Mouse (Mus musculus): ENCODE results near the gene Emc1. TPM values are rescaled to one million over a fixed set of nuclear protein-coding genes. Genes with fewer than 3 reads are reported as not detected.
"Not testable (repeated sequence)": the region's sequence is repeated elsewhere in the genome, so short reads cannot be mapped to it uniquely, and the experiment has no call there.

The Emc1 gene
- total RNA-seq, 2 experiments from 2014 or later: 46.8 to 50.1 TPM

DNA sequence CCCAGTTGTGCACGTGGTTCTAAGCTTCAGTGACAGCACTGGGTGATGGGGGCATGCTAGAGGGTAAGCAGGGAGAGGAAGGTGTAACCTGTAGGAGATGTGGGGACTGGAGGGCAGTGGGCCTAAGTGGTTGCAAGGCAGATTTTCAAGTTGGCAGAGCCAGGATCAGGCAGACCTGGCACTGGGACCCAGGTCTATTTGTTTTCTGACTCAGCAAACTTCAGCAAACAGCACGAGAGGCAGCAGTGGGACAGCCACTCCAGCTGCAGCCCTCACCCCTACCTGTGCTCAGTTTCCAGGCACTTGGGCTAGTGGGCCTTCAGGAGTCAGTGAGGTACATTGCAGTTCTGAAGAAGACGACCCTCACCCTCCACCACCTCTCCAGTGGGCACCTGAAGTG is 4.8 kb downstream of the Emc1 start:
- DNase-seq: no peak

DNA sequence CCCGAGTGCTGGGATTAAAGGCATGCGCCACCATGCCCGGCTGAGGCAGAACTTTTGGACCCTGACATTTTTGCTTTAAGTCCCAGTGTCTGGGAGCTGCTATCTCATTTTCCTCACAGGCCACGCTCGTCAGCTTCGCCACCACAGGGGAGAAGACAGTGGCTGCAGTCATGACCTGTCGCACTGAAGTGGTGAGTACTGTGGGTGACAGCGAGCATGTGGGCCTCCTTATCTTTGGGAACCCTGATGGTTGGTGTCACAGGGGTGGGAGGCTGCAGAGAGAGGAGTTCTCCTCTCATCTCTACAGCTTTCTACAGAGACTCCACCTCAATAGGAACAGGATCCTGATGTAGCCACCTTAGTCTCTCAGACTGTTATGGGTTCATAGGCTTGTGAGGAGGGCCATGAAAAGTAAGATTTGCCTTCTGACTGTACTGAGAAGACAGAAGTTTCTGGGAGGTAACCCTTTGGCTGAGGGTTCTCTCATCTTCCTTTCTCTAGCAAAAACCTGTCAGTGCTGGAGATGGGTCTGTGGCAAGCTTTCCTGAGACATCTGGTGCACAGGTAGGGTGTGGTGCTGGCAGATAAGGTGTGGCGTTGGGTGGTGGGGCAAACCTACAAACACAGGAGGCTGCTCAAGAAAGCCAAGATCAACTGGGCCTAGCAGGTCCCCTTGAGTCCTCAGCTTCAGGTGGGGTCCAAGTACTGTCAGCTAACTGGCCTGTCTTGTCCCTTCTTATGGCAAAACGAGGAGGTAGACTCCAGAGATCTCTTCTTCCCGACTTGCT is 8.6 kb downstream of the Emc1 start:
- DNase-seq: no peak

- DNase-seq: no peak
Observed at GRCm38 (mm10) chr4:139367336-139367735, 14.9 kb downstream of the Emc1 start.

GRCm38 (mm10) chr4:139368038-139368437 is 15.7 kb downstream of the Emc1 start:
- no peak for DNase-seq

- no peak for DNase-seq
Observed at GRCm38 (mm10) chr4:139373130-139373529, 20.7 kb downstream of the Emc1 start.

- no peak for DNase-seq
Observed at GRCm38 (mm10) chr4:139373531-139373930, 21.1 kb downstream of the Emc1 start.

GRCm38 (mm10) chr4:139379719-139380118 is 27.3 kb downstream of the Emc1 start:
- DNase-seq: no peak

- peak; percentile 100 for DNase-seq
Observed at GRCm38 (mm10) chr4:139380207-139380748, 27.9 kb downstream of the Emc1 start.

- peak; percentile 31 for DNase-seq
Observed at GRCm38 (mm10) chr4:139380775-139381451, 28.5 kb downstream of the Emc1 start.

DNA sequence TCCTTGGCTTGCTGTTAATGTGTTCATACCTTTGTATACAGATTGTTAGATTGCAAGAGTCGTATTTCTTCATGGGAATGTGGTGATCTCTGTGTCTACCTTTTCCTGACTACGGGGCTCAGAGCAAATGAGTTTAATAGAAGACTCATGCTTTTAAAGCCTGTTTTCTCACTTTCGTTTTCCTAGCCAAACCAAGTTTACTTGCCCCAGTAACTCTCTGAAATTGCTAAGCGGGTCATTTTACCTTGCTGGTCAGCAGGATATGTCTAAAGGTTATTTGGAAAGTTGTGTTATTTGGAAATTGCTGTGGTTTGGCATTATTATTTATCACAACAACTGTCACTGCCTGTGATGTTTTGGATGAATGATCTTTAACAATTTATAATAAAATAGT is 29.1 kb downstream of the Emc1 start:
- DNase-seq: no peak

- no peak for DNase-seq
Observed at GRCm38 (mm10) chr4:139382231-139382630, 29.8 kb downstream of the Emc1 start.

DNA sequence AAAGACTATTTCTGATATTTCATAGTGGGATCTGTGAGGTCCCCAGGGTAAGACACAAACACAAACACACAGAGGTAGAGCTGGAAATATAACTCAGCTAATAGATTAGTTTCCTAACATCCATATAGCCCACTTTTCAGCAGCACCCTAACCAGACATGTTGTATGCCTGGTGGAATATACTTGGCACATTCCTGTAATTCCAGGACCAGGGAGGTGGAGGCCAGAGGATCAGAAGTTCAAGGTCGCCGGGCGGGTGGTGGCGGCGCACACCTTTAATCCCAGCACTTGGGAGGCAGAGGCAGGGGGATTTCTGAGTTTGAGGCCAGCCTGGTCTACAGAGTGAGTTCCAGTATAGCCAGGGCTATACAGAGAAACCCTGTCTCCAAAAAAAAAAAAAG is 33.5 kb downstream of the Emc1 start:
- not testable (repeated sequence) for DNase-seq

DNA sequence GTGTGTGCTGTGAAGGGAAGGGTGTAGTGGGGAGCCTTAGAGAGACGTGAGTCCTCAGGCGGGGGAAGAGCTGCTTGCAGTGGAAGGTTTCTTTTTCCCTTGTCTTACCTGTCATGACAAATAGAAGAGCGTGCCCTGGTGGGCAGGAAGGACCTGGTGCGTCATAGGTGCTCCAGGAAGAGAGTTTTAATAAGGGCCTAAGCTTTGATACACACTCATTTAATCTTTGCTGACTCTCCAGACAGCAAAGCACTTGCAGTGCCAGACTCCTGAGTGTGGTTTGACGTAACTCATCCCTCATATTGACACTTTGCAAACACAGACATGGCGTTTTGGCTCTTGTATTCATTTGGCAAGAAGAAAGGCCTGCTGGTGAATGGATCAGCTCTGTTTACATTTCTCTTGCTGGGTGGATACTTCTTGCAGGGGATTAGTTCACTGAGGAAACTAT is 34.5 kb downstream of the Emc1 start:
- peak; percentile 32 for DNase-seq

GRCm38 (mm10) chr4:139389557-139389956 is 37.2 kb downstream of the Emc1 start:
- DNase-seq: no peak

GRCm38 (mm10) chr4:139395431-139395830 is 43.0 kb downstream of the Emc1 start:
- DNase-seq: peak; percentile 10

DNA sequence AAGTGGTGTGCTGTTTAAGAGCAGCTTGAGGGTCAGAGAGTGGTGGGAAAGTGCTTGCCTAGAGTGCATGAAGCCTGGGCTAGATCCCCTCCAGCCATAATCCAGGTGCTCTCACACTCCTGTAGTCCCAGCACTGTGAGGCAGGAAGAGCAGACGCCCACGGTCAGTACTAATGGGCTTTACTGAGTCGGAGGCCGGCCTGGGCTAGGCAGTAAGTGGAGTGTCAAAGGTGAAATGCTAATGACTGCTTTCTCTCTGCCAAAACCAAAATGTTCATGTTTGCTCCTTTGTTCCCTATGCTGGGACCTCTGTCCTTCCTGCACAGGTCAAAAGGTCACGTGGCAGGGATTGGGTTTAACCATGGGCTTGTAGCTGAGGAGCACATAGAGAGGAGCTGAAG is 48.1 kb downstream of the Emc1 start:
- DNase-seq: no peak

GRCm38 (mm10) chr4:139403214-139403613 is 50.8 kb downstream of the Emc1 start:
- DNase-seq: no peak

GRCm38 (mm10) chr4:139411351-139411750 is 59.0 kb downstream of the Emc1 start:
- DNase-seq: no peak

- DNase-seq: no peak
Observed at GRCm38 (mm10) chr4:139417868-139418267, 65.5 kb downstream of the Emc1 start.

DNA sequence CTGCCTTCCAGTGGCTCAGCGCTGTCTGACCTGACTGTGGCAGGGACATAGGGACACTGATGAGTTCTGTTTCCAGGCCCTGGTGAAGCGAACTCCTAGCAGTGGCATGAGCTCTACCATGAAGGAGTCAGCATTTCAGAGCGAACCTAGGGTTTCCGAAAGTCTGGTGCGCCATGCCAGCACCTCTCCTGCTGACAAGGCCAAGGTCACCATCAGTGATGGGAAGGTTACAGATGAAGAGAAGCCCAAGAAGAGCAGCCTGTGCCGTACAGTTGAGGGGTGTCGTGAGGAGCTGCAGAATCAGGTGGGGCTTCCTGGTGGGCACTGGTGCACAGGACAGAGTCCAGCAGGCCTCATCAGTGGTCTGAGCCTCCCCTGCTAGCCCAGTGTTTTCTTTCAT is 69.2 kb downstream of the Emc1 start:
- no peak for DNase-seq

GRCm38 (mm10) chr4:139422409-139422808 is 70.0 kb downstream of the Emc1 start:
- no peak for DNase-seq

- no peak for DNase-seq
Observed at GRCm38 (mm10) chr4:139423270-139423669, 70.9 kb downstream of the Emc1 start.

All from heart, postnatal 4 days (tissue).